Mouse (Mus musculus): ENCODE measurements at regions not wholly inside any gene's neighbourhood (a gene's known extent, or its start where the extent isn't known, plus 50 kb on each side); places are given as distances from the start of the nearest gene placed in this dataset.

DNA sequence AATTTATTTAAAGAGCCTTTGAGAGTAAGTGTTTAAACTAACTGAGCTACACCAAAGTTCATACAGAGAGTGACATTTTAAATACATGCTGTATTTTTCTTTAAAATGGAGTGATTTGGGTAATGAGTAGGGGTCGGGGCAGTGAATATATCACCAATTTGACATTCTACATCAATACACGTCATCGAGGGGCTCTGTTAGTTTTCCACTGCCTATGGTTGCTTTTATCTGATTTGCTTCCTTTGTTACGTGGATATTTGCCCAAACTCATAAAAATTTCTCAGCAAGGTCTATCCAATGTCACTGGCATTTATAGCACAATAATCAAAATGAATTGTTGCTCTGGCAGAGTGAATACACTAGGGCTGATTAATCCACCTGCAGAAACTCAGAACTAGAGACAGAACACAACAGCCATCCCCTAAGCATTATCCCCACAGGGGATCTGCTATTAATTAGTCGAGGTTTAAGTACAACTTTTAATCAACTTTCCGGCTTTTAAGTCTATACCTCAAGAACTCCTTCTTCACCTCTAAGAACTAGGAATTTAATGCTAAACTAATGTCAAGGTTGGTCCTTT lies 400.1 kb upstream of the Sptlc3 start:
- DNase-seq (ENCODE audit: low spot score) = no peak
- intact Hi-C loops (cut with DNase I) = no loop called here

DNA sequence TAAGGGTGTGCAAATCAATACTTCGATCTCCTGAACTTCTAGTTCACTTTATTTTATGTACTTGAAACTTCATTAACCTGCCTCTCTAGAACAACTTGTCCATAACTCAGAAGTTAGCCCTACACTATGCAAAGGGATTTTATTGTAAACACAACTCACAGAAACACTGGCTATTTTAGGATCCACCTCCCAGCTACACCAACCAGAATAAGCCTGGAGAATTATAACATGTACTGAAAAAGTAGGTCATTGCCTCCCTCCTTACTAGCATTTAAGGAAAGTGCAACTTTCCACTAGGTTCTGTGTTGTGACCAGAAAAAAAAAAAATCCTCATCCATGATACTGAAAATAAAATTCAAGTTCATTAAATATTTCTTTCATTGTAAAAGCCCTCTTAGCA lies 382.0 kb upstream of the Sptlc3 start:
- intact Hi-C loops (cut with DNase I) = no loop called here
- no peak for DNase-seq (ENCODE audit: low spot score)

DNA sequence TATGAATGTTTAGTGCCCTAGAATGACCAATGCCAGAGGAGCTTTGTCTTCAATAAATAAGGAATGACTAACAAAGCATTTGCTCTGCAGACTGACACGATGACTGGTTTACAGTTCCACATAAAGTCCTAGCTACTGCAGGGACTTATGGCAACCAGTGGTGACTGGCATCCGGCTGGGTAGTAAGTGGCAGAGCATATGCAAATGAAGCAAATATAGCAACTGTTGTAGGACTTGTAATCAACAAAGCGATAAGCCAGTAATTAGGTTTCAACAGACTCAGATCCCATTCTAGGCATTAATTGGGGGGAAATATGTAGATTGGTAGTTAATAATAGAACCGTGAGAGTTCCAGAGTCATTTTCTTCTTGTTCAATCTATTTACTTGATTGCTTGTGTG lies 379.2 kb upstream of the Sptlc3 start:
- intact Hi-C loops (cut with DNase I) = no loop called here
- no peak for DNase-seq (ENCODE audit: low spot score)

DNA sequence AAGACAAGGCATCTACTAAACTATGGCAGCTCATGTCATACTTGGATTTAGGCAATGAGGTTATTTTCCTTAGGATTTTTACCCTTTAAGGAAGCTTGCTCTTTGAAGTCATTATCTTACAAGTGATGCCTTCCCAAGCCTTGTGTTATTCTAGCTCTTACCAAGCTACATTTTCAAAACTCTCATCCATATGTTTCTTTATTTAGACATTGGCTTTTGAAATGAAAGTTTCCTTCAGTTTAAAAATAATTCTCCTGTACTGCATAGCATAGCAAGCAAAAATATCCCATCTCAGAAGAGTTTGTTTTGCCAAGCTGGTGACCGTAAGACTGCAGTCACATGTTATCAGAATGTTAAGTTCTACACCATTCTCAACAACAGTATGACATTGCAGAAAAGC lies 372.8 kb upstream of the Sptlc3 start:
- no peak for DNase-seq (ENCODE audit: low spot score)
- intact Hi-C loops (cut with DNase I) = no loop called here

- DNase-seq (ENCODE audit: low spot score) = no peak
- intact Hi-C loops (cut with DNase I) = no loop called here
Observed at GRCm38 (mm10) chr2:139132121-139132520, 361.6 kb upstream of the Sptlc3 start.

GRCm38 (mm10) chr2:139147004-139147403 lies 346.7 kb upstream of the Sptlc3 start:
- DNase-seq (ENCODE audit: low spot score) = no peak
- intact Hi-C loops (cut with DNase I) = no loop called here

DNA sequence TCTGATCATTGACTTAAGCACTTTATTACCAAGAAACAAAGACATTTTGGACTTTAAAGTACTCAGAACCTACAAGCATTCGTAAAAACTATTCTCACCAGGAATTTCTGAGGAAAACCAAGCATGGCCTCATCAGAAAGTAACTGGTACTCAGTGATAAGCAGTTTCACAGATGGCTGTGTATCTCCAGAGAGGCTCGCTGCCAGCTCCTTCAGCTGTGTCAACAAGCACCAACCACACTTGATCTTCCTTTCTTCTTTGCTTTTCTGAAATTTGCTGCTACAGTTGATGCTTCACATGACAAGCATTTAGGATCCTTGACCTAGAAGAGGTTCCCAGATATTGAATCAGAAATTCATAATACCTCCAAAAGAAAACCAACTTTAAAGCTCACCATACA lies 314.1 kb upstream of the Sptlc3 start:
- intact Hi-C loops (cut with DNase I) = no loop called here
- DNase-seq (ENCODE audit: low spot score) = no peak

- intact Hi-C loops (cut with DNase I) = no loop called here
- no peak for DNase-seq (ENCODE audit: low spot score)
Observed at GRCm38 (mm10) chr2:139198281-139198680, 295.4 kb upstream of the Sptlc3 start.

DNA sequence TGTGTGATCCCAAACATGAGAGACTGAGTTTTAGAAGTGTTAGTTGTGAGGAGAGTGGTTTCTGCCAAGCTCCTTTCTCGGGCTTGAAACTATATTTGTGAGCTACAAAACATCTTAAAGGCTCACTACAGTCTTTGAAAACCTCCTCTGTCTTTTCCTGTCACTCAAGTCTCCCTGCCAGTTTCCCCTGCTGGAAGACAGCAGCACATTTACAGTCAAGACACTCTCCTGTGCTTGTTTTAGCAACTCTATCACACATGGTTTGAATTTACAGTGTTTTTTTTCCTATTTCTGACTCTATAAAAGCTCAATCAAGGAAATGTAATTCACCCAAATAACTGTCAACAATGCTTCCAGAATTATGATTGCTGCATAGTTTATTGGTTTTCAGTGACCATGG lies 286.1 kb upstream of the Sptlc3 start:
- no peak for DNase-seq (ENCODE audit: low spot score)
- intact Hi-C loops (cut with DNase I) = no loop called here

- intact Hi-C loops (cut with DNase I) = no loop called here
- no peak for DNase-seq (ENCODE audit: low spot score)
Observed at GRCm38 (mm10) chr2:139220757-139221400, 272.8 kb upstream of the Sptlc3 start.

GRCm38 (mm10) chr2:139230453-139230852 lies 263.3 kb upstream of the Sptlc3 start:
- DNase-seq (ENCODE audit: low spot score) = no peak
- intact Hi-C loops (cut with DNase I) = no loop called here

DNA sequence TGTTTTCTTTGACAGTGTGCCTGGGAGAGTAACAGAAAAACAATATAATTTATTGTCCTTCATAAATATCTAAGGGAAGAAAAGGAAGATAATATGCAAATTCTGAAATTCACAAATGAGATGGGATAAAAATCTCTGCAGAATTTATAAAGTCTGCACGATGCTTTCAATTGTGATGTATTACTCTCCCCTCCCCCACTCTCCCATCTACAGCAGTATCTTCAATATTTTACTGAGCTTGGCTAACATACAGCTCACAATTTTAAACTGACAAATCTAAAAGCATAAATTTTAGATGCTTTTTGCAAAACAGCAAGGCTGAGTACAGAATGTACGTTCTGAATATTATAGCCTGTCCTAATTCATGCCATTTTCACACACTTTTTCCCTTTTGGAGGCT lies 243.6 kb upstream of the Sptlc3 start:
- intact Hi-C loops (cut with DNase I) = no loop called here
- DNase-seq (ENCODE audit: low spot score) = no peak

DNA sequence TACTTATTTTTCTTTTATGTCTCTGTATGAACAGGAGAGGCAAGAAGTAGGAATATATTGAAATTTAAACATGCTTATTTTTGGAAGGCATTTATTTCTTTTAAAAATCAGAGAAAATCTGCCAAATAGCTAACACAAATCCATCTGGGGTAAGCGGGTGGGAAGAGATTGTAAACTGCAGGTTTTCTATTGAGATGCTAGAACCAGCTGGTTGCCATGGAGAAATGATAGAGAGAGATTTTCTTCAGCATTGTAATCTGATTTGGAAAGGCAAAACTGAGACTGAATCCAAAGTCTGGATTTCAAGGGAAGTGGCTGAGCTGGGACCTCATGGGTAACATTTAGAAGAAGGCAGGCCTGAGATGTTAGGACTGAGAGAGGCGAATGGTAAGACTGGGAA lies 226.6 kb upstream of the Sptlc3 start:
- intact Hi-C loops (cut with DNase I) = no loop called here
- no peak for DNase-seq (ENCODE audit: low spot score)

DNA sequence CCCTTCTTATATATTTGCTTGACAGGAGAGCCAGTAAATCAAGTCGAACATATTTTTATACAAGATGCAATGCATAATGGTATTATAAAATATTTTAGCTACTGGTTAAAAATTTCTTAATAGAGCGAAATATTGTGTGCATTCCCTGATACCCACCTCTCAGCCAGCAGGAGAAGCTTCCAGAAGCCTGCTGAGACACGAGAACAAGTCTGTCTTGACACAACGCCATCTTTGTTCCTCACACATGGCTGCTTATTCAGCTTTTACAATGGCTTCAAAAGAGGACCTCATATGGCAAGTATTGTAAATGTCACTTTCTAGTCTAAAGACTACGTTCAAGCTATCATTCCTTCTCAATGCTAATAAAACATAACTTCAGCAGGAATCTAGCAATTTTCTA lies 217.1 kb upstream of the Sptlc3 start:
- intact Hi-C loops (cut with DNase I) = no loop called here
- no peak for DNase-seq (ENCODE audit: low spot score)

- intact Hi-C loops (cut with DNase I) = no loop called here
- DNase-seq (ENCODE audit: low spot score) = no peak
Observed at GRCm38 (mm10) chr2:139277571-139277970, 216.1 kb upstream of the Sptlc3 start.

- no peak for DNase-seq (ENCODE audit: low spot score)
- intact Hi-C loops (cut with DNase I) = no loop called here
Observed at GRCm38 (mm10) chr2:139281056-139281455, 212.7 kb upstream of the Sptlc3 start.

- intact Hi-C loops (cut with DNase I) = no loop called here
- DNase-seq (ENCODE audit: low spot score) = no peak
Observed at GRCm38 (mm10) chr2:139284315-139284714, 209.4 kb upstream of the Sptlc3 start.

- no peak for DNase-seq (ENCODE audit: low spot score)
- intact Hi-C loops (cut with DNase I) = no loop called here
Observed at GRCm38 (mm10) chr2:139286446-139286845, 207.3 kb upstream of the Sptlc3 start.

GRCm38 (mm10) chr2:139298541-139299152 lies 195.1 kb upstream of the Sptlc3 start:
- DNase-seq (ENCODE audit: low spot score) = no peak

GRCm38 (mm10) chr2:139311401-139311812 lies 182.3 kb upstream of the Sptlc3 start:
- intact Hi-C loops (cut with DNase I) = no loop called here
- no peak for DNase-seq (ENCODE audit: low spot score)

More at GRCm38 (mm10) chr2:139298541-139299152, 195.1 kb upstream of the Sptlc3 start:
- intact Hi-C loops (cut with DNase I) = no loop called here

- intact Hi-C loops (cut with DNase I) = no loop called here
- DNase-seq (ENCODE audit: low spot score) = no peak
Observed at GRCm38 (mm10) chr2:139312053-139312452, 181.7 kb upstream of the Sptlc3 start.

DNA sequence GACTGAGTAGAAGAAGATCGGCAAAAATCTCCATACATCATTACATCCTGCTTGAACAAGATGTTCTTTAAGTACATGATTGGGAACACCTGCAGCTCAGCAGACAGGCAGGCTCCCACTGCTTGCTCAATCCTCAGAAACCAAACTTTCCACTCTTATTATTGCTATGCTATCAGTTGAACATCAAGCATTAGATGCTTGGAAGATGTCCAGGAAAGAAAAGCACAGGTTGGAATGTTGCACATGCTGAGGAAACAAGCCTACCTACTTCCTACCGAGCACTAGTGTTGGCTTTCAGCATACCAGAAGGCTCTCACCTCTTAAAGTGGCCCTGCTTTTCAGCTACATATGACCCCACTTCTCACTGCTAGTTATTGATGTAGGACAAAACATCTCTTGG lies 171.2 kb upstream of the Sptlc3 start:
- no peak for DNase-seq (ENCODE audit: low spot score)
- intact Hi-C loops (cut with DNase I) = no loop called here
